Mouse (Mus musculus): ENCODE measurements around the gene Fdx1. TPM values are rescaled to one million over a fixed set of nuclear protein-coding genes. Genes with fewer than 3 reads are reported as not detected.

Fdx1 gene
- polyA plus RNA-seq, 1 experiment from 2014 or later = 78.8 TPM

DNA sequence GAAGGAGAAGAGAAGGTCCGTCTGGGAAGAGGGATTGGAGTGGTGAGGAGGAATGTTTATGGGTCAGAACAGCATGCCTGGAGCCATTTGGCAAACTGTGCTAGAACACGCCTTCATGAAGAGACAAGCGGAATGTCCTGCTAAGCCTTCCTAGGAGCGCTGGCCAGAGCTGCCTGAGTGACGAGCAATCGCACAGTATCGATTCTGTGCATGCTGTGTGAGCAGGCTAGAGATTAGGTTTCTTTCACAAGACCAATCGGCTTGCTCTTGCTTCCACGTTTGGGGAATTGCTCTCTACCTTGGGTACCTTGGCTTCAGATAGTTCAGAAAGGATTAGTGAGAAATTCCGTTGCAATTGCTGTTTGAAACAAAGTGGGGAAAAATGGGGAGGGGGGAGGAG is 35.2 kb downstream of the Fdx1 start:
- Histone ChIP-seq H3K4me3 (ENCODE audit: low read depth, low read length) (no peak overlapping the region), H3K27ac (replicated peaks; ENCODE audit: low read depth, low read length) (peak overlapping the region; percentile 66), H3K9me3 (ENCODE audit: control insufficient read depth, low read length) (no peaks in the 10 kb centered on the region), H3K4me2 (ENCODE audit: low read depth, low read length) (peak overlapping the region; percentile 35), H3K4me1 (ENCODE audit: control insufficient read depth, insufficient read depth, low read length) (peaks cover 19% of the 10 kb centered on the region; the same call in 1 of the 2 replicates), H3K36me3 (ENCODE audit: control insufficient read depth, insufficient read depth, low read length) (no peaks in the 10 kb centered on the region), H3K9ac (ENCODE audit: low read depth, low read length) (peak overlapping the region; percentile 28; the same call in 1 of the 2 replicates), H3K27me3 (replicated peaks; ENCODE audit: control insufficient read depth, insufficient read depth, low read length) (no peaks in the 10 kb centered on the region)
- 9% methylated on average over 10 of the region's 10 CpGs for WGBS
- ATAC-seq (ENCODE audit: low read depth) (peak; percentile 90), DNase-seq (ENCODE audit: low spot score) (peak; percentile 91)

DNA sequence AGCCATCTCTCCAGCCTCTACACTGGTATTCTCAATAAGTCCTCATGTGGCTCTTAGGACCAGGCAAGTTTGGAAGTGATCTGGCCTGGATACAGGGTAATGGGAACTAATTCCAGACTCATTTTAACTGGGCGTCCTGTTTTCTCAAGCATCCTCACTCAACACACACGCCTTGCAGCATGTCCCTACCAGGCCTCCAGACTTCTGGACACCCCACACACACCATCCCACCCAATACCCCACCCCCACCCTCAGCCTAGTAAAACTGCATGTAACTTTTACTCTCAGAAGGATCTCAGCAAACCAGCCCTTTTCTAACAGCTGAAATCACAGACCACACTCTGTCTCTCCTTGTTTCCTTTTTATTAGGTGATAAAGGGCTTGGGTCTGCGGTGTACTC is 35.7 kb downstream of the Fdx1 start:
- Histone ChIP-seq H3K4me1 (ENCODE audit: control insufficient read depth, insufficient read depth, low read length) (peaks cover 19% of the 10 kb centered on the region; the same call in 1 of the 2 replicates), H3K4me3 (ENCODE audit: low read depth, low read length) (no peak overlapping the region), H3K27me3 (replicated peaks; ENCODE audit: control insufficient read depth, insufficient read depth, low read length) (no peaks in the 10 kb centered on the region), H3K27ac (replicated peaks; ENCODE audit: low read depth, low read length) (peak overlapping the region; percentile 66), H3K9ac (ENCODE audit: low read depth, low read length) (no peak overlapping the region), H3K4me2 (ENCODE audit: low read depth, low read length) (peak overlapping the region; percentile 35), H3K9me3 (ENCODE audit: control insufficient read depth, low read length) (no peaks in the 10 kb centered on the region), H3K36me3 (ENCODE audit: control insufficient read depth, insufficient read depth, low read length) (no peaks in the 10 kb centered on the region)
- 48% methylated on average over 3 of the region's 3 CpGs for WGBS
- ATAC-seq (ENCODE audit: low read depth) (0 out of 2 replicates have a peak, but pooled peaks have one; percentile 1), DNase-seq (ENCODE audit: low spot score) (no peak)

DNA sequence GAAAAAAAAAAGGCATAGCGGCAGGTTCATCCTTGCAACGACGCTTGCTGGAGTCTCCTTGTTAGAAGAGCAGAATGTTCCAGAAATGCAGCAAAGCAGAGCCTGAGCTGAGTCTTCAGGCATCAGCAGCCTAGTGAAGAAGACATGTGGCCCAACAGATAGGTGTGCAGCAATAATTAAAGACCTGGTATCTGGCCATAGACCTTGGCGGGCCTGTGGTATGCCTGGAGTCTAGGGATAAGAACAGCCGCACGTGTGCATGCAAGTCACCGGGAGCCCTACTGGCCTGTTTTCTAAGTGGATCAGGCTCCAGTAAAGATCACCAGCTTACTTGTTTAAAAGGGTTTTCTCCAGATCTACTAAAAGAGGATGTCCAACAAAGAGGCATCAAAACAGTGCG is 36.7 kb downstream of the Fdx1 start:
- Histone ChIP-seq H3K4me2 (ENCODE audit: low read depth, low read length) (no peak overlapping the region), H3K27ac (replicated peaks; ENCODE audit: low read depth, low read length) (no peak overlapping the region), H3K4me1 (ENCODE audit: control insufficient read depth, insufficient read depth, low read length) (peaks cover 19% of the 10 kb centered on the region; the same call in 1 of the 2 replicates), H3K36me3 (ENCODE audit: control insufficient read depth, insufficient read depth, low read length) (no peaks in the 10 kb centered on the region), H3K27me3 (replicated peaks; ENCODE audit: control insufficient read depth, insufficient read depth, low read length) (no peaks in the 10 kb centered on the region), H3K4me3 (ENCODE audit: low read depth, low read length) (no peak overlapping the region), H3K9ac (ENCODE audit: low read depth, low read length) (no peak overlapping the region), H3K9me3 (ENCODE audit: control insufficient read depth, low read length) (no peaks in the 10 kb centered on the region)
- no peak for DNase-seq (ENCODE audit: low spot score)
- ATAC-seq (ENCODE audit: low read depth) = no peak
- WGBS = 92% methylated on average over 8 of the region's 8 CpGs

DNA sequence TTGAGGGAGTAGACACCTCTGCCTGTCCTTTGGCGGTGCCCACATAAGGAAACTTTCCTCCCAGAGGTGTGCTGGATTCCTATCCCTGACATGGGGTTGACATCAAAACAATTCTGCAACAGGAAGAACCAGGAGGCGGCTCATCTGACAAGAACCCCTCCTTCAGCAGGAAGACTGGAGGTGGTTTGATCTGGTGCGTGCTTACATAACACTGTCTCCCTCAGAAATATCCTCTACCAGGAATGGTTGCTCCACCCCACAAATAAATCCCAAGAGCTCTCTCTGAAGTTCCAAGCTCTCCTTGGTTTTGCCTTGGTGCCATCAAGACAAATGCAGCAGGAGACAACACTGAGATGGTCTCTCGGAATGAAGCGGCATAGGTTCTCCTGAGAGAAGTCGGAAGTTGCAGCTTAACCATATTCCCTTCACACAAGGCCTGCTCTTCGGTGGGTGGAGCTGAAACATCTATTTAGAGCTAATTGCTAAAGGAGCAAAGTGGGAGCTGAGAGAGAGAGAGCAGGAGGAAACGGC is 38.7 kb downstream of the Fdx1 start:
- 75% methylated on average over 8 of the region's 8 CpGs for WGBS
- DNase-seq (ENCODE audit: low spot score) = no peak
- Histone ChIP-seq H3K4me1 (ENCODE audit: control insufficient read depth, insufficient read depth, low read length) (peaks cover 18% of the 10 kb centered on the region; the same call in 1 of the 2 replicates), H3K27ac (replicated peaks; ENCODE audit: low read depth, low read length) (no peak overlapping the region), H3K9me3 (ENCODE audit: control insufficient read depth, low read length) (no peaks in the 10 kb centered on the region), H3K4me3 (ENCODE audit: low read depth, low read length) (no peak overlapping the region), H3K9ac (ENCODE audit: low read depth, low read length) (no peak overlapping the region), H3K27me3 (replicated peaks; ENCODE audit: control insufficient read depth, insufficient read depth, low read length) (no peaks in the 10 kb centered on the region), H3K36me3 (ENCODE audit: control insufficient read depth, insufficient read depth, low read length) (no peaks in the 10 kb centered on the region), H3K4me2 (ENCODE audit: low read depth, low read length) (no peak overlapping the region)
- no peak for ATAC-seq (ENCODE audit: low read depth)

DNA sequence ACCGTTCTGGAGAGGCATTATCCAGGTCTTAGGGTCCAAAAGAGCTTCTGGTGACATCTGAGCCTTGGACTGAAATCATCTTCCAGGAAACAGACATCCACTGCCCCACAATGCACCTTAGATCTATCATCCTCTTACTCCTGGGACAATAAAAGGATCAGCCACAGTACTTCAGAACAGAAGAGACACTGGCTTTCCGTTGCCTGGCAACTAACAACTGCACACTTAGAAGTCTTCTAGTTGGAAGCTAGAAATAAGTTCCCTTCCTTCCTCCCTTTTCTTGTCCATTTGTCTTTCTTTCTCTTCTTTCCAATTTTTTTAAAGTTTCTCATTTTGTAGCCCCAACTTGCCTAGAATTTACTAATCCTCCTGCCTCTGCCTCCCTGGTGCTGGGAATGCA is 40.6 kb downstream of the Fdx1 start:
- Histone ChIP-seq H3K36me3 (ENCODE audit: control insufficient read depth, insufficient read depth, low read length) (no peaks in the 10 kb centered on the region), H3K4me3 (ENCODE audit: low read depth, low read length) (no peak overlapping the region), H3K27me3 (replicated peaks; ENCODE audit: control insufficient read depth, insufficient read depth, low read length) (no peaks in the 10 kb centered on the region), H3K9me3 (ENCODE audit: control insufficient read depth, low read length) (no peaks in the 10 kb centered on the region), H3K4me1 (ENCODE audit: control insufficient read depth, insufficient read depth, low read length) (peaks cover 2% of the 10 kb centered on the region; the same call in 1 of the 2 replicates), H3K4me2 (ENCODE audit: low read depth, low read length) (no peak overlapping the region), H3K27ac (replicated peaks; ENCODE audit: low read depth, low read length) (no peak overlapping the region), H3K9ac (ENCODE audit: low read depth, low read length) (no peak overlapping the region)
- WGBS = 81% methylated on average over 2 of the region's 2 CpGs
- DNase-seq (ENCODE audit: low spot score) (no peak), ATAC-seq (ENCODE audit: low read depth) (no peak)

DNA sequence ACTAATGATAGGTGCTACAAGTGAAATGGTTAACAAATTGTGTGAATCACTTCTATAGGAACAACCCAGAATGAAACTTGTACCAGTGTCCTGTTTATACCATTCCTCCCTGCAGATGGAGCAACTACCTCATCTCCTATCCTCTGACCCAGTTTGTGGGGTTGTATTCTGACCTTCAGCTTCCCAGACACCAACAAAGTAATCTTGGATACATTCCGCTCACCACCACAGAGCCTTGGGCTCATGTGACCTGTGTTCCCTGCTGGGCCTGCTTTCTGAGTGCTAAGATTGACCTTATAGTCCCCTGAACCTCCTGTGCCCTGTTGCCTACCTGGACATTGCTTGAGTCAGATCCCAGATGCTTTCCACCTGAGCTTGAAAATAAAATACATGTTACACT is 47.8 kb downstream of the Fdx1 start:
- H3K4me1 ChIP-seq (ENCODE audit: control insufficient read depth, insufficient read depth, low read length) = peaks cover 2% of the 10 kb centered on the region; the same call in 1 of the 2 replicates
- ATAC-seq (ENCODE audit: low read depth) (no peak), DNase-seq (ENCODE audit: low spot score) (no peak)
- H3K9me3 ChIP-seq (ENCODE audit: control insufficient read depth, low read length) = no peaks in the 10 kb centered on the region
- H3K4me2 ChIP-seq (ENCODE audit: low read depth, low read length) = no peak overlapping the region
- no peak overlapping the region for H3K9ac ChIP-seq (ENCODE audit: low read depth, low read length)
- H3K27ac ChIP-seq (replicated peaks; ENCODE audit: low read depth, low read length) = no peak overlapping the region
- no peaks in the 10 kb centered on the region for H3K36me3 ChIP-seq (ENCODE audit: control insufficient read depth, insufficient read depth, low read length)
- no peaks in the 10 kb centered on the region for H3K27me3 ChIP-seq (replicated peaks; ENCODE audit: control insufficient read depth, insufficient read depth, low read length)
- H3K4me3 ChIP-seq (ENCODE audit: low read depth, low read length) = no peak overlapping the region
- 84% methylated on average over 1 of the region's 1 CpGs for WGBS

DNA sequence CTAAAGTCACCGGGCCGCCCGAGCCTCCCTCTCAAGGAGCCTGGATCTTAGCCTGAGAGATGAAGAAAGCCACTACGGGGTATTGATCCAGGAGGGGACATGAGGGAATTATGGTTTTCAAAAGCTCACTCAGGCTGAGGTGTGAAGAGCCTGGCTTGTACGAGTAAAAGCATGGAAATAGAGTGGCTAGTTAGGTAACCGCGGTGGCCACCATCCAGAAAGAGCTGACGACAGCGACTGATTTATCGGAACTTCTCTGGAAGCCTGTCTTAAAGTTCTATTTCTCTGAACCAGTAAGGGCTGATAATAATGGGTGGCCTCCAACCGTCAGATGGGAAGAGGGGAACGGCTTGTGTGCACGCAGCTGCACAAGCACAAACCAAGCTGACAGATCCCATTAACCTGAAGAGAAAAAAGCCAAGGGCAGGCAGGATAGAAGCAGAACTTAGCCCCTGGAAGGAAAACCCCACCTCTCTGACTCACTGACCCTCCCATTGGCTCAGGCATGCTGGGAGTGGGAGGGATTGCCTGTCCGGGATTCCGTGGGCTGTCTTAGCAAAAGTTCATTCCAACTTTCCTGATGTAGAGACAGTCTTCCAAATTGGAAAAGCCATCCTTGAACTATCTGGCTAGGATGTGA is 48.8 kb downstream of the Fdx1 start:
- H3K36me3 ChIP-seq (ENCODE audit: control insufficient read depth, insufficient read depth, low read length) = no peaks in the 10 kb centered on the region
- H3K27me3 ChIP-seq (replicated peaks; ENCODE audit: control insufficient read depth, insufficient read depth, low read length) = no peaks in the 10 kb centered on the region
- H3K9me3 ChIP-seq (ENCODE audit: control insufficient read depth, low read length) = no peaks in the 10 kb centered on the region
- H3K9ac ChIP-seq (ENCODE audit: low read depth, low read length) = no peak overlapping the region
- ATAC-seq (ENCODE audit: low read depth) (peak; percentile 55; the same call in 1 of the 2 replicates), DNase-seq (ENCODE audit: low spot score) (peak; percentile 58)
- 65% methylated on average over 15 of the region's 15 CpGs for WGBS
- H3K4me3 ChIP-seq (ENCODE audit: low read depth, low read length) = no peak overlapping the region
- H3K4me1 ChIP-seq (ENCODE audit: control insufficient read depth, insufficient read depth, low read length) = peaks cover 2% of the 10 kb centered on the region; the same call in 1 of the 2 replicates
- no peak overlapping the region for H3K27ac ChIP-seq (replicated peaks; ENCODE audit: low read depth, low read length)
- no peak overlapping the region for H3K4me2 ChIP-seq (ENCODE audit: low read depth, low read length)

DNA sequence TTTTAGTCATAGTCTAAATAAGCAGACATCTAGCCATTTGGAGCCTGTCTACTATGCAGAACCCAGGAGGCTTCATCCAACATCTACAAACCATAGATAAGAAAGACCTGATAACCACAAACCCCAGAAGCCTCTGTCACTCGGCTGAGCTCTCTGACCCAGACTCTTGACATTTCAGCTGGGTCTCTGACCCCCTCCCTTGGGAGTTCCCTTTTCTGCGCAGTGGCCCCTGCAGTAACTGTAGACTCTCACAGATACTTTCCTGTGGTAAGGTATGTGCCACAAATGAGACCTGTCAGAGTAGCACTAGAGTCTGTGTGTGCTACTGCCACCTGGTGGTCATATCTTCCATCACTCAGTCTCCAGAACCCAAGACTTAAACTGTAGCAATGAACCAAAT is 54.5 kb downstream of the Fdx1 start:
- Histone ChIP-seq H3K27me3 (replicated peaks; ENCODE audit: control insufficient read depth, insufficient read depth, low read length) (no peaks in the 10 kb centered on the region), H3K4me3 (ENCODE audit: low read depth, low read length) (no peak overlapping the region), H3K9ac (ENCODE audit: low read depth, low read length) (no peak overlapping the region), H3K4me2 (ENCODE audit: low read depth, low read length) (no peak overlapping the region), H3K9me3 (ENCODE audit: control insufficient read depth, low read length) (no peaks in the 10 kb centered on the region), H3K36me3 (ENCODE audit: control insufficient read depth, insufficient read depth, low read length) (no peaks in the 10 kb centered on the region), H3K27ac (replicated peaks; ENCODE audit: low read depth, low read length) (no peak overlapping the region), H3K4me1 (ENCODE audit: control insufficient read depth, insufficient read depth, low read length) (no peaks in the 10 kb centered on the region)
- ATAC-seq (ENCODE audit: low read depth) (peak; percentile 85; the same call in 1 of the 2 replicates), DNase-seq (ENCODE audit: low spot score) (peak; percentile 84)
- 8% methylated on average over 2 of the region's 2 CpGs for WGBS

DNA sequence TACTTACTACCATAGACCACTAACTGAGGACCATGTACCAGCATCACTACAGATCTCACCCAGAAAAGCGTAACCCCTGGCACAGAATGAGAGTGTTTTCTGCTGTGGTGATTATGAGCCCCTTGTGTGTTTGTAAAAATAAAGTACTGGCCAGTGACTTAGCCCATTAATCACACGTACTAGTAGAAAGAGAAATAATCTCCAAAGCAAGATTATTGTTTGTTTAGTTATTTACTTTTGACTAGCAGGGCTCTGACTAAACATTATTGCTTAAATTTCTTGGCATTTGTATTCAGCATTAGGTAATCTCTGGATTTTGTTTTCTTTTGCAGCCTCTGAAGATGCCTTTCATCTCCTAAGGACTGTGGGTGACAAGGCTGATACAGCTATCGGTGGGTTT is 55.1 kb downstream of the Fdx1 start:
- no peak overlapping the region for H3K4me2 ChIP-seq (ENCODE audit: low read depth, low read length)
- H3K4me1 ChIP-seq (ENCODE audit: control insufficient read depth, insufficient read depth, low read length) = no peaks in the 10 kb centered on the region
- no peaks in the 10 kb centered on the region for H3K27me3 ChIP-seq (replicated peaks; ENCODE audit: control insufficient read depth, insufficient read depth, low read length)
- WGBS = 79% methylated on average over 3 of the region's 3 CpGs
- no peak overlapping the region for H3K9ac ChIP-seq (ENCODE audit: low read depth, low read length)
- no peaks in the 10 kb centered on the region for H3K9me3 ChIP-seq (ENCODE audit: control insufficient read depth, low read length)
- ATAC-seq (ENCODE audit: low read depth) (no peak), DNase-seq (ENCODE audit: low spot score) (no peak)
- H3K4me3 ChIP-seq (ENCODE audit: low read depth, low read length) = no peak overlapping the region
- H3K36me3 ChIP-seq (ENCODE audit: control insufficient read depth, insufficient read depth, low read length) = no peaks in the 10 kb centered on the region
- H3K27ac ChIP-seq (replicated peaks; ENCODE audit: low read depth, low read length) = no peak overlapping the region
